Mouse (Mus musculus) lung, embryonic 16.5 days (tissue): ENCODE measurements around the gene Tnrc6b. TPM values are rescaled to one million over a fixed set of nuclear protein-coding genes. Genes with fewer than 3 reads are reported as not detected.

ENCODE experiments used
- ATAC-seq: fragments of 200-750 bp; cut with Nextera tagmentation; 2 replicates; pipeline ENCODE4 v1.8.0; 2017; ENCODE audit warnings: low read depth, mild to moderate bottlenecking, moderate library complexity
- H3K27ac ChIP-seq: fragments of 300-500 bp; sonication (generic); 2 replicates; pipeline ENCODE4 v1.5.1; 2014; ENCODE audit warnings: mild to moderate bottlenecking, control low read depth, low read length
- H3K27me3 ChIP-seq: fragments of 300-500 bp; sonication (generic); 2 replicates; pipeline ENCODE4 v1.6.1; 2014; ENCODE audit warnings: low read depth, low read length, mixed read lengths; ENCODE audit not compliant: control insufficient read depth, insufficient read depth
- H3K36me3 ChIP-seq: fragments of 300-500 bp; sonication (generic); 2 replicates; pipeline ENCODE4 v1.6.1; 2014; ENCODE audit warnings: low read length; ENCODE audit not compliant: control insufficient read depth, insufficient read depth
- H3K4me1 ChIP-seq: fragments of 300-500 bp; sonication (generic); replicated peaks from 2 replicates; pipeline ENCODE4 v1.6.1; 2014; ENCODE audit warnings: low read length, mixed read lengths; ENCODE audit not compliant: control insufficient read depth, insufficient read depth
- H3K4me2 ChIP-seq: fragments of 300-500 bp; sonication (generic); 2 replicates; pipeline ENCODE4 v1.6.1; 2014; ENCODE audit warnings: low read depth, low read length, control low read depth
- H3K4me3 ChIP-seq: fragments of 300-500 bp; sonication (generic); 2 replicates; pipeline ENCODE4 v1.5.1; 2014; ENCODE audit warnings: mild to moderate bottlenecking, low read length, control low read depth
- H3K9ac ChIP-seq: fragments of 300-500 bp; sonication (generic); 2 replicates; pipeline ENCODE4 v1.6.1; 2014; ENCODE audit warnings: low read length, control low read depth
- H3K9me3 ChIP-seq: fragments of 300-500 bp; sonication (generic); 2 replicates; pipeline ENCODE4 v1.6.1; 2016; ENCODE audit warnings: low read length; ENCODE audit not compliant: control insufficient read depth
- WGBS: fragments of 180-500 bp; shearing (Covaris S2); extraction: QIAGEN DNeasy Blood & Tissue Kit; methylation state at CpG from one replicate; pipeline ENCODE4 v1.1.7; 2014; 5-methylcytosine and 5-hydroxymethylcytosine counted together
- polyA plus RNA-seq: library from polyadenylated mRNA; unstranded; fragments of >200 nt; fragmentation: Nextera tagmentation; extraction: Ambion mirVana; gene quantifications from 2 replicates; pipeline ENCODE4 v1.2.1, GENCODE M21; 2015

The Tnrc6b gene
- polyA plus RNA-seq = 26.7 and 30.8 TPM in 2 replicates

DNA sequence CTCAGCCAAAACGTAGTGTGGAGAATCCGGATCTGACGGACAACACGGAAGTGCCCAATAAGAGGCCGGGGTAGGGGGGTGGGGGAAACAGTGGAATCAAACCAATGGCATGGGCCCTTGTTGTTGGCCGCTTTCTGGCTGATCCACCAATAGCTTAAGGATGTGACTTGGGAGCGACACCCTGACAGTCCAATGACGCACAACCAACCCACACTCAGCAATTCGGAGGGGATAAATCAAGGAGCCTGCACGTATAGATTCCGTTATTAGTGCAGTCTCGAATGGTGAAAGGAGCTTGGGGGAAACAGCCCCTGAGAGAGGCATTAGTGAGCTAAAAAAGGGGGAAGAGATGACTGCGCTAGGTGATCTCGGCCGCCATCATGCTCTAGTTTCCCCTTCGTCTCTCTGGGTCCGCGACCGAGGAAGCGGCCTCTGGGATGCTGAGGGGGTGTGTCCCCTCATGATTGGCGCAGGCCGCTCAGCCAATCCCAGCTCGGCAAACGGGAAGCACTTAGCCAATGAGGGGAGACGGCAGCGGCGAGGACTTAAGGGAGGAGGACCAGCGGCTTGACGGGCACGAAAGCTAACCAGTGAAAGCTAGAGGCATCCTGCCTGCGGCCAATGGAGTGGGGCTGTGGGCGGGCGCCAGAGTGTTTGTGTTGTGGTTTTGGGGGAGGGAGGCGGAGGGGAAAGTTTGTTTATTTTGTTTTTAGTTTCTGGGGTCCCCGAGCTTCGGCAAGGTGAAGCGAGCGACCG, at the start of gene Tnrc6b:
Tnrc6b (plus strand) TSS at position 706 of the 756 bp plus-strand sequence.
- H3K4me1 ChIP-seq = peaks cover 33% of the 10 kb centered on the region
- peak; percentile 93 for ATAC-seq
- H3K4me3 ChIP-seq = peak within 1 kb of the TSS; percentile 98
- peak within 1 kb of the TSS; percentile 88 for H3K27ac ChIP-seq
- peak within 1 kb of the TSS; percentile 96 for H3K4me2 ChIP-seq
- no peaks in the 10 kb centered on the region for H3K27me3 ChIP-seq
- WGBS = under 1% methylated on average over 39 of the region's 39 CpGs
- peak within 1 kb of the TSS; percentile 88 for H3K9ac ChIP-seq
- H3K9me3 ChIP-seq = no peaks in the 10 kb centered on the region
- no peaks in the 10 kb centered on the region for H3K36me3 ChIP-seq

DNA sequence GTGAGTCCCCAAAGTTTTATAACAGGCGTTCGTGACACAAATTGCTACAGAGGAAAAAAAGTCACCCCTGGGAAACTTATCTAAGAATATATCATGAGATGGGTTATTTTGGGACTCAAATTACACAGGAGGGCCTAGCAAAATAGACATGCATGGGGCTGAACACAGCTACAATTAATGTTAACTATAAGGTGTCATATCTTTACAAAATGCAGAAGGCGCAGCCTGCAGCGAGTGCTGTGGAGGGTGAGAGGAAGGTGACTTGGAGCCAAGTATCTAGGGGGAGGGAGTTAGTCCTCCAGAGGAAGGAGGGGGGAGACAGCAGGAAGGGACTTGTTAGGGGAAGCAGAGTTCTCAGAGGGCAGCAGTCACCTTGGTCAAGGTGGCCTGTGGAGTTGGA, 46.7 kb upstream of the Tnrc6b start:
- H3K27me3 ChIP-seq = no peaks in the 10 kb centered on the region
- H3K4me2 ChIP-seq = no peak overlapping the region
- peaks cover 7% of the 10 kb centered on the region; the same call in 1 of the 2 replicates for H3K4me1 ChIP-seq
- ATAC-seq = no peak
- no peak overlapping the region for H3K4me3 ChIP-seq
- WGBS = 53% methylated on average over 4 of the region's 4 CpGs
- no peak overlapping the region for H3K9ac ChIP-seq
- H3K36me3 ChIP-seq = no peaks in the 10 kb centered on the region
- no peak overlapping the region for H3K27ac ChIP-seq
- peaks cover 2% of the 10 kb centered on the region; the same call in 1 of the 2 replicates for H3K9me3 ChIP-seq

DNA sequence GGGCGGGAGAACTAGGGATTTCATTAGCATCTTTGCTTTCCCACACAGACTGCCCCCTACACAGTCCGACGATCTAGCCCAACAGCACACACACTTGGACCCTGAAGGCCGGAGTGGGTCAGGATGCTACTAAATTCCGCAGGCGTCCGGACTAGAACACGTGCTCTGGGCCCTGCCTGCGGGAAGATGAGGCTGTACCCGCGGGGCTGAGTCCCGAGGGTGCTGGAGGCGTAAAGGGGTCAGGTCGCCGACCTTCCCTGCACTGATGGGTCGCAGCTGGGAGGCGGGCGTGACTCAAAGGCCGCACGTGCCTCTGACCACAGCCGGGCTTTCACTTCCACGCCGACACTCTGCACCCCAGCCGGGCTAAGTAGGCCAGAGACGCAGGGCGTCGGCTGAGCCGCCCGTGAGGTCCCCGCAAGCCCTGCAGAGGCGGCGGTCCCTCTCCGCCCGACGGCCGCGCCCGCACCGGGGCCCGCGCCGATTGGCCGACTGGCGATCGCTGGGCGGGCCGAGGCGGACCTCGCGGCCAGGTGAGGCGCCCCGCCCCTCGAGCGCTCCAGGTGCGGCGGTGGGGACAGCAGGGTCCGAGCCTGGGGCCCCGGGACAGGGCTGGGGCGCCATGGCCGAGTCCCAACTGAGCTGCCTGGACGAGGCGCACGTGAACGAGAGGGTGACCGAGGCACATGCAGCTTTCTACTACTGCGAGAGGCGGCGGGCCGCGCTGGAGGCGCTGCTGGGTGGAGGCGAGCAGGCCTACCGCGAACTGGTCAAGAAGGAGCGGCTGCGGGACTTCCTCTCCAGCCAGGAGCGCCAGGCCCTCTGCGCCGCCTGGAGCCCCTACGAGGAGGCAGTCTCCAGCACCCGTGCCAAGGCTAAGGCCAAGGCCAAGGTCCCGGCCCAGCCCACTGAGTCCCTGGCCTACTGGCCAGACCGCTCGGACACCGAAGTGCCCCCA, 39.5 kb upstream of the Tnrc6b start, which contains the start of gene Fam83f:
Fam83f (plus strand) TSS at position 553 of the 958 bp plus-strand sequence.
- Histone ChIP-seq H3K36me3 (no peaks in the 10 kb centered on the region), H3K9me3 (peaks cover 2% of the 10 kb centered on the region; the same call in 1 of the 2 replicates), H3K27me3 (peaks cover 14% of the 10 kb centered on the region), H3K4me1 (peaks cover 9% of the 10 kb centered on the region), H3K4me3 (peak within 1 kb of the TSS; percentile 50), H3K27ac (no peak within 1 kb of the TSS), H3K9ac (peak within 1 kb of the TSS; percentile 62), H3K4me2 (peak within 1 kb of the TSS; percentile 86)
- peak; percentile 85 for ATAC-seq
- 7% methylated on average over 71 of the region's 85 CpGs for WGBS

DNA sequence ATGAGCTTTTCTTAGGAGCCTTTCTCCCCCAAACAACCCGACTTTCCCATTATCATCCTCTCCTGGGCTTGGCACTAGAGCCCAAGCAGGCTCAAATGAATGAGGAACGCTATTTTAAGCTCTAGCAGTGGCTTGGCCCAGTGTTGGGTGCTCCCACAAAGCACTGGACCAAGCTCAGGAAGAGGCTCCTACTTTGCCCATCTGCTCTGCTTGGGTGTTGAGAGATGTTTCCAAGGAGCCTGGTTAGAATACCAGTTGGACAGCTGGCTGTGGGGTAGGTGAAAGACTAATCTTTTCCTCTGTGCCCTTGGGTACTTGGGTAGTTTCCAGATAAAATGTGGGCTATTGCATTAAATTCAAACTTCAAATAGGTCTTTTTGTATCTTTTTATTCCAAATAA, 38.3 kb upstream of the Tnrc6b start:
- 49% methylated on average over 2 of the region's 2 CpGs for WGBS
- no peaks in the 10 kb centered on the region for H3K9me3 ChIP-seq
- peaks cover 9% of the 10 kb centered on the region for H3K4me1 ChIP-seq
- no peaks in the 10 kb centered on the region for H3K36me3 ChIP-seq
- H3K9ac ChIP-seq = no peak overlapping the region
- no peak overlapping the region for H3K4me2 ChIP-seq
- ATAC-seq = no peak
- peaks cover 14% of the 10 kb centered on the region for H3K27me3 ChIP-seq
- no peak overlapping the region for H3K4me3 ChIP-seq
- no peak overlapping the region for H3K27ac ChIP-seq

DNA sequence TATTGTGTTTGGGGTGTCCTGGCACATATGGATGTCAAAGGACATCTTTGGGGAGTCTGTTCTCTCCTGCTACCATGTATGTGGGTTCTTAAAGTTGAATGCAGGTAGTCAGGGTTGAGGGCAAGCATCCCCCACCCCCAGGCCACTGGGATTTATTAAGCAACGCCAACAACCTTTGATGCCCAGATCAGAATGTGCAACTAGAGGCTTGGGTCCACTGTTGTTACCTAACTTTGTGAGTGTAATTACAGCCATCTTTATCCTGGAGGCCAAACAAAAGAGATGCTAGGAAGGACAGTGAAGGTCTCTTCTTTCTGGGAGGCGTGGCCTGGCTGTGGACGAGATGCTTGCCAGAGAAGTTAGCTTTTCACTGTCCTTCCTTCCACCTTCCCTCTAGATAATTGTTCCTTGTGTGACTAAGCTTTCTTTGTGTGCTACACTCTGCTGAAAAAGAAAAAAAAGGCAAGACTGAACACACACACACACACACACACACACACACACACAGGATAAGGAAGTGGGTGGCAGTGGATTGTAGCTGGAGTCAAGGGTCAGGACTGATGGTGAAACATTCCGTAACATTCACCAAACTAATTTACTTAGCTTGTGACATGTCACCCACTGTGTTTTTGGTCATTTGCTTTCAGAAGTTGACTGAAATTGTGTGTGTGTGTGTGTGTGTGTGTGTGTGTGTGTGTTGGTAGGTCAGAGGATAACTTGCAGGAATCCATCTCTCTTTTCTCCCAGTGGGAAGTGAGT, 37.6 kb upstream of the Tnrc6b start:
- no peak overlapping the region for H3K4me3 ChIP-seq
- H3K4me2 ChIP-seq = no peak overlapping the region
- 60% methylated on average over 4 of the region's 4 CpGs for WGBS
- H3K27ac ChIP-seq = no peak overlapping the region
- H3K27me3 ChIP-seq = peaks cover 14% of the 10 kb centered on the region
- ATAC-seq = no peak
- H3K4me1 ChIP-seq = peaks cover 9% of the 10 kb centered on the region
- no peaks in the 10 kb centered on the region for H3K9me3 ChIP-seq
- H3K9ac ChIP-seq = no peak overlapping the region
- H3K36me3 ChIP-seq = no peaks in the 10 kb centered on the region

DNA sequence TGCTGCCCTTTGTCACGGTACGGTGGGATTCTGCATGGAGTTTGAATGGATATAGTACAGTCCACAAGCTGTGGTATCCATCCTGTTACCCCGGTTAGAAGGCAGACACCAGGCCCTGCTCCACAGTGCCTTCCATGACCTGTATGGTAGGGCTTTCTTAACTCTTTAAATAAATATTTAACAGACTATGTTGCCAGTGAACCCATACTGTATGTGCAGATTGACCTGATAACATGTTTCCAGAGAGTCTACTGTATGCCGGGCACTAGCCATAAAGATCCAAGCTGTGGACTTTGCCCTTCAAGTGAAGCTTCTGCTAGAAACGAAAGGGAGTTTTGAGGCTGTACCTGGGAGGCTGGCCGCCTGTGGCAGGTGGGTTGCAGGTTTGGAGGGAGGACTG, 36.4 kb upstream of the Tnrc6b start:
- H3K27ac ChIP-seq = no peak overlapping the region
- 74% methylated on average over 6 of the region's 6 CpGs for WGBS
- no peak overlapping the region for H3K4me2 ChIP-seq
- peaks cover 14% of the 10 kb centered on the region for H3K27me3 ChIP-seq
- peaks cover 15% of the 10 kb centered on the region for H3K4me1 ChIP-seq
- ATAC-seq = no peak
- H3K9ac ChIP-seq = no peak overlapping the region
- H3K4me3 ChIP-seq = no peak overlapping the region
- no peaks in the 10 kb centered on the region for H3K36me3 ChIP-seq
- no peaks in the 10 kb centered on the region for H3K9me3 ChIP-seq

DNA sequence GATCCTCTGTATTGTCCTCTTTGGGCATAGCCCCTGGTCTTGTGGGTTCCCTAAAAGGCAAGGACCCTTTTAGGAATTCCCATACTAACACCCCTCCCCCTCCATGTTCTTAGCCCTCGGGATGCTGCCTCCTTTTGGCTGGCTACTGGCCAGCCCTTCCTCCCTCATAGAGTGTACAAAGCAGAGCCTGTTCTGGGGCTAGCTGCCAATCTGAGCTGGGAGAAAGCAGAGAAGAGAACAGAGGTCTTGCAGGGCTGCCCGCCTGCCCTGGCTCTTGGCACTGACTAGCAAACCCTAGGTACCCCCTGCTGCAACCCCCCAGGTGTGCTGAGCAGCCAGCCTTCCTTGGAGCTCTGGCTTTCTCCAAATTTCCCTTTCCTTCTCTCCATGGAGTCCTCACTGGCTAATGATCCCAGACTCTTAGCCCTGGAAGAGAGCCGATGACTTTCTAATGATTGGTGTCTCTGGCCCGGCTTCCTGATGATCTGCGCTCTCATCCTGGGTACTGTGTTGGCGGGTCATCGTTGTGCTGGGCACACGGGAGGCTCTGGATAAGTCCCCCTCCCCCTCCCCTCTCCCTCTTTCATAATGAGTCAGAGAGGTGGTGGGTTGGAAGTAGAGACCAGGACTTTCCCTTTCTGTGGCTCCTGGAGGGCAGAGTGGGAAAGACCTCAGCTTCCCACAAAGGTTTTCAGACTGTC, 31.4 kb upstream of the Tnrc6b start:
- Histone ChIP-seq H3K27me3 (no peaks in the 10 kb centered on the region), H3K4me3 (no peak overlapping the region), H3K9ac (no peak overlapping the region), H3K27ac (no peak overlapping the region), H3K4me1 (peaks cover 17% of the 10 kb centered on the region), H3K36me3 (no peaks in the 10 kb centered on the region), H3K4me2 (no peak overlapping the region), H3K9me3 (no peaks in the 10 kb centered on the region)
- 33% methylated on average over 8 of the region's 8 CpGs for WGBS
- peak; percentile 81 for ATAC-seq

DNA sequence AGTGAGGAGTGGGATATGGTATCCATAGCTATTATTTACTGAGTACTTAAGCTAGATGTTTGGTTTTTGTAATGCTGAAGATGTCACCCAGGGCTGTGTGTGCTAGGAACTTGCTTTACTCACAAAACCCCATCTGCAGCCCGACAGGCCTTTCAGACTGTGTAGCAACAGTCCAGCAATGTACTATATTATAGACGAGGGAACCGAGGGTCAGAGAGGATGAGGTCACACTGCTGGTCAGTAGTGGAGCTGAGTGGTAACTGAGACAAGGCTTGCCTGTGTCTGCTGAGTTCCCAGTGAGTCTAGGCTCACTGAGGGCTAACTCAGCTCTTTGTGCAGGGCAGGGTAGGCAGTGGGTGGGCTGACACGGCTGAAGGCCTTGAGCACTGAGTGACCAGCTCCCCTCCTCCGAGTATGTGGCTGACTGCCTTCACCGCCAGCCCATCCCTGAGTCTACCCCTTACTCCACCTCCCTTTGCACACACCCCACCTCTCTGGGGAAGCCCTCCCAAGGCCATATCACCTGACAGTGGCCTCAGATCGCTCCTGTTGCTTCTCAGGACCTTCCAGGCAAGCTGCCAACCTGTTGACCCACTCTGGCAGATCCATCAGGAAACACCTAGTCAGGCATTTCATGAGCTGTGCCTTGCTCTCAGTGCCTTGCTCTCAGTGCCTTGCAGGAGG, 30.6 kb upstream of the Tnrc6b start:
- H3K4me3 ChIP-seq = no peak overlapping the region
- no peaks in the 10 kb centered on the region for H3K9me3 ChIP-seq
- H3K4me2 ChIP-seq = no peak overlapping the region
- no peak overlapping the region for H3K27ac ChIP-seq
- WGBS = 43% methylated on average over 7 of the region's 7 CpGs
- peaks cover 17% of the 10 kb centered on the region for H3K4me1 ChIP-seq
- H3K9ac ChIP-seq = no peak overlapping the region
- H3K27me3 ChIP-seq = no peaks in the 10 kb centered on the region
- ATAC-seq = no peak
- H3K36me3 ChIP-seq = no peaks in the 10 kb centered on the region
